Mouse (Mus musculus) regulatory T cell (primary cell): ENCODE results near the gene Atp1b3.

Source experiments
- in situ Hi-C: fragments of 300-600 bp; cut with MboI, MseI; formaldehyde crosslinking; loops from one replicate; pipeline ENCODE4 v1.15.1; 2025; ENCODE audit warnings: high pct_unique_total_duplicates

The Atp1b3 gene

GRCm38 (mm10) chr9:96364141-96364838, at the start of gene Atp1b3:
Gene Atp1b3 (minus strand): TSS chr9:96364442.
- in situ Hi-C loops = no loop called here

- in situ Hi-C loops = no loop called here
These were observed 48.7 kb upstream of the Atp1b3 start for GRCm38 (mm10) chr9:96412821-96413405.

DNA sequence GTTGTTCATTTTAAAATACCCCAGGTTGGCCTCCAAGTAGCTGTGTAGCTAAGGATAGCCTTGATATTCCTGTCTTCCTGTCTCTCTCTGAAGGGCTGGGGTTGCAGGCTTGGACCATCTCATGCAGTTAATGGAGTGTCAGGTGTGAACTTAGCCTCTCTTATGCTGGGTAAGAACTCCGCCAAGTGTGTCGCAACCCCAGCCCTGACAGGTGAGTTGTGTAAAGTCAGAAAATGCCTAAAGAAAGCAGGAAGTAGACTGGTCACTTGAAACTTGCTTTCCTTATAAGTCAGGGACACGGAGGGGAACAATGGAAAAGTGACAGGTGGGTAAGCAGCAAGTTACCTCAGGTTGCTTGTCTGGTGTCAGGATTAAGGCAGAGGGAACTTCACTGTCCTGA, 40.1 kb upstream of the Atp1b3 start:
- in situ Hi-C loops = no loop called here

DNA sequence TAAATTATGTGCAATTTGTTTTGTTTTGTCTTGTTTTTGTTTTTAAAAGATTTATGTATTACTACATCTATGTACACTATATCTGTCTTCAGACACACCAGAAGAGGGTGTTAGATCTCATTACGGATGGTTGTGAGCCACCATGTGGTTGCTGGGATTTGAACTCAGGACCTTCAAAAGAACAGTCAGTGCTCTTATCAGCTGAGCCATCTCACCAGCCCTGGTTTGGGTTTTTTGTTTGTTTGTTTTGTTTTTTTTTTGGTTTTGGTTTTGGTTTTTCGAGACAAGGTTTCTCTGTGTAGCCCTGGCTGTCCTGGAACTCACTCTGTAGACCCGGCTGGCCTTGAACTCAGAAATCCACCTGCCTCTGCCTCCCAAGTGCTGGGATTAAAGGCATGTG, 35.7 kb upstream of the Atp1b3 start:
- in situ Hi-C loops = loop anchor here (5.0 kb wide), 1 partner anchor 37 kb away; no protein-coding TSS in a partner anchor

DNA sequence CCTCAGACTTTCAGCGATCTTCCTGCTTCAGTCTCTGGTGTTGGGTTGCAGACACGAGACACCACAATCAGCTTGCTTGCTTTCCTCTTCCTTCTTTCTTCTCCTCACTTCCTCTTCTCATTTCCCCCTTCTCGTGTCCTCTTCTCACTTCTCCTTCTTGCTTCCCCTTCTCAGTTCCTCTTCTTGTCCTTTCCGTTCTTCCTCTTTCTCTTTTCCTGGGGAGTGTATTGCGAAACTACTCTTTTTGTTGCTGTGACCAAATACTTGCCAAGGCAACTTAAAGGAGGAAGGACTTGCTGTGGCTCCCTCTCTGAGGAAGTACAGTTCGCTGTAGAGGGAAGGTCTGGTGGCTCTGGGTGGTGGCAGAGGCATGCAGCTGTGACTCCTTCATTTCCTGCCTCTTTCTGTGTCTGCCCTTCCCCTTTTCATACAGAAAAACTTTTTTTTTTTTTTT, 35.2 kb upstream of the Atp1b3 start:
- in situ Hi-C loops = loop anchor here (5.0 kb wide), 1 partner anchor 38 kb away; no protein-coding TSS in a partner anchor

- in situ Hi-C loops = loop anchor here (5.0 kb wide), 1 partner anchor 39 kb away; no protein-coding TSS in a partner anchor
These were observed 34.4 kb upstream of the Atp1b3 start for GRCm38 (mm10) chr9:96398614-96399013.

DNA sequence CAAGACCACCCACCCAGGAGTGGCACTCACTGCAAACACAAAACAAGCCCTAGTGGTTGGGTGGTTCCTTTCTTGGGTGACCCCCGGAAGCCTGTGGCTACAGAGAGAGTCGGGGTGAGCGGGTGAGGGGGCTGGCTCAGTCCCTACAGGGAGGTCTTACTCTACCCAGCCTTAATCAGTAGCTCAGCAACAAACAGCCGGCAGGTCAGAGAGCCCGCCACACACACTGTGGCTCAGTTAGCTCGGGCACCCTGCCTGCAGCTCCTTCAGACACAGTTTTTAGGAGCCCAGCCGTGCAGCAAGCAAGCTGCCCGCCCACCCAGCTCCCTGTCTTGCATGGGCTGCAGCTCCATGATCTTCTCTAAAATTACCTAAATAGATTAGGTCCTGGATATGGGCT, 33.9 kb upstream of the Atp1b3 start:
- in situ Hi-C loops = loop anchor here (5.0 kb wide), 1 partner anchor 39 kb away; no protein-coding TSS in a partner anchor

DNA sequence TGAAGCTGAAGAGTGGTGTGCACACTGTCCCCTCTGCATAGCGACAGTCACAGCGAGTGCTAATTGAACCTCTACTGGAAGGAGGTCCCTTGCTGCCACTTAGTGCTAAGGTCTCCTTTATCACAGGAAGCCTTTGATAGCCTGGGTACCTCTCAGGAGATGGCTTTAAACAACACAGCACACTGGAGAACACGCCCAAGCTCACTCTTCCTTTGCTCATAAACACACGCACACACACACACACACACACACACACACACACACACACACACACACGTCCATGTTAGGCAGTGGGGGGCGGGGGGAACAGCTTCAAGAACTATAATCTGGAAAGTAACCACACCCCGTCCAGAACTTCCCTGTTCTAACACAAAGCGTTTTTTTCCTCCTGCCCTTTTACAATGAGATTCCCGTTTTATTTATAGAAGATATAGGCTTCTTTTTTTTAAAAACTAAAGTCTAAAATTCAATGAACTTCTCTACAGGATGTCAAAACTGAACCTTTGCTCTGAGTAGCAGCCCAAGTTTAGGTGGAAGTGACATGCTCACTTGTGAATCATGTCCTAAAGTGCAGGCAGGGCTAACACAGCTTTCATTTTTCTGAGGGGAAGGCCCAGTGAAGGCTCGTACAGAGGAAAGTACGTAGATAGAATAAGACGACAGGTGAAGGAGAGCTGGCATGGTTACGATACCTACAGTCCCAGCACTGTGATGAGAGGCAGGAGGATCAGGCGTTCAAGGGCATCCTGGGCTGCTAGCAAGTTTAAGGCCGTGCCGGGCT, 30.9 kb upstream of the Atp1b3 start:
- in situ Hi-C loops = loop anchor here (5.0 kb wide), 2 partner anchors 38 to 42 kb away; no protein-coding TSS in a partner anchor

DNA sequence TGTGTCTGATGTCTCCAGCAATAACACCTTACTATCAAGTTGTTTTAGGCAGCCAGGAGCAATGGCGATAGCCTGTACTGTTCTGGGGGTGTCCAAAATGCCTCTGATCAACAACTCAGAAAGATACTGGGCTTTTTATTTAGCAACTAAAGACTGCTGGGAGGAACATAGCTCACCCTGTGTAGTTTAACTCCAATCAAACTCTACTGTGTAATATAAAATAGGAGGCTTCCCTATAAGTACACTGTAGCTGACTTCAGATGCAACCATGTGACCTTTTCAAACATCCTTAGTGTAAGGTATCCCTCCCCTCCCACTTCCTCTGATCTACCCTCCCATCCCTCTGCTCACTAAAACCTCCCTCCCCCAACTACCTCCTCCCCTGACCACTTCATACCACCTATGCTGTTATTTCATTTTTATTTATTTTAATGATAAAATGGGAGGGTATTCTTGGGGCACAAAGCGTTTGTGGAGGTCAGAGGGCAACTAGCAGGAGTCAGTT, 29.5 kb upstream of the Atp1b3 start:
- in situ Hi-C loops = loop anchor here (5.0 kb wide), 1 partner anchor 36 kb away; no protein-coding TSS in a partner anchor

DNA sequence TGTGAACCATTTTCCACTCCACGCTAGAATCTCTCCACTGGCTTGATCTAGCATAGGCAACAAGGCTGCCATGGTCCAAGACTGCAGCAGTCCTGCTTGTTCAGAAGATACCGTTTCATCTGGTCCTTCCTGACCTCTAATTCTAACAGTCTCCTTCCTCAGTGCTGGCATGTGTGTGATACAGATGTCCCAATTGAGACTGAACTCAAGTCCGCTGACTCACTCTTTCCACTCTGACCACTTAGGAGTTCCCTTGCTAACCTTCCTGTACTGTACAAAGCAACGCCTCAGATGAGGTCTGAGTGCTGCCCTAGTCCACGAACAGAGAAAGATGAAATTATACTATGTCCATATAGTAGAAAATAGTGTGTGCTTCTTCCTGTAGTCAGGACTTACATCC, 28.9 kb upstream of the Atp1b3 start:
- in situ Hi-C loops = loop anchor here (5.0 kb wide), 1 partner anchor 36 kb away; no protein-coding TSS in a partner anchor

GRCm38 (mm10) chr9:96391921-96392320, 27.7 kb upstream of the Atp1b3 start:
- in situ Hi-C loops = loop anchor here (5.0 kb wide), 1 partner anchor 35 kb away; no protein-coding TSS in a partner anchor

DNA sequence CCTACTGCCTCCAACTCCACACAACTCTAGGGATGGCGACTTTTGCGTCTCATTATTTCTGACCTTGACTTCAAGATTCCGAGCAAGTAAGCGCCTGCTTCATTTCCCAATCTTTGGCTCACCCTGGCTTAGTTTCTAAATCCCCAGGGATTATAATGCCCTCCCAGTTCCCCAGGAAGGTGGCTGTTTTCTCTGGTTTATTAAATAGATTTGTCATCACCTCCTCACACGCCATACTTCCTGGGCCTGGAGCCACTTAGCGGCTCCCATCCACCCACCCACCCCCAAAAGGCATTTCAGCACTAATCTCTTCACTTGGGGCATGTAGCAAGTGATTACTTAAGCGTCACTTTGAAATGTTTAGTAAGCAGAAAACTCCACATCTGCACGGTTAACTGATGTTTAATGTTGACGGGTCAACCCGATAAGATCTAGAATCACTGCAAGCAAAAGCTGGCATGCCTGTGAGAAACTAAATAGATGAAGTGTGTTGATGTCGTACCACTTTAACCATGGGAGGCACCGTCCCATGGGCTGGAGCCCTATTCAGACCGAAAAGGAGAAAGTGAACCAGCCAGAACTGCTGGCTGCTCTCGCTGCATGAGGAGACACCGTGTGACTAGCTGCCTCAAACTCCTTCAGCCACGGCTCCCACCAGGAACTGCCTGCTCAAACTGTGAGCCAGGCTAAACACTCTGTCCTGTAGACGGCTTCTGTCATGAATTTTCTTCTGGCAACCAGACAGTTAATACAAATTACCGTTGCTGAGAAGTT, 19.7 kb upstream of the Atp1b3 start:
- in situ Hi-C loops = no loop called here

DNA sequence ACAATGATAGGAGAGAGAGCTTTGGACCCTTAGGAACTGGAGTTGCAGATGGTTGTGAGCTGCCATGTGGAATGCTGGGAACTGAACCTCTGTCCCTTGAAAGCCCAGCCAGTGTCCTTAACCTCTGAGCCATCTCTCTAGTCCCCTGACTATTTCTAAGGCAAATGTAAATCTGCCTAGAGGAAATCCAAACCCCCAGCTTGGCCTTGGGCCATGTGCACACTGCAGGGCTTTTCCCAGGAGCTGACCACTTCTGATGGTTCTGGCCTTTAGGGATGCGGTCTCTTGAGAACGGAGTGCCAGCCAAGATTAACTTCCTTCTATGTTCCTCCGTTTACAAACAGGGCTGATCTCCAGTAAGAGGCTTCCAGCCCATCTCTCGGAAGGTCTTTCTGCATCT, 18.5 kb upstream of the Atp1b3 start:
- in situ Hi-C loops = no loop called here

DNA sequence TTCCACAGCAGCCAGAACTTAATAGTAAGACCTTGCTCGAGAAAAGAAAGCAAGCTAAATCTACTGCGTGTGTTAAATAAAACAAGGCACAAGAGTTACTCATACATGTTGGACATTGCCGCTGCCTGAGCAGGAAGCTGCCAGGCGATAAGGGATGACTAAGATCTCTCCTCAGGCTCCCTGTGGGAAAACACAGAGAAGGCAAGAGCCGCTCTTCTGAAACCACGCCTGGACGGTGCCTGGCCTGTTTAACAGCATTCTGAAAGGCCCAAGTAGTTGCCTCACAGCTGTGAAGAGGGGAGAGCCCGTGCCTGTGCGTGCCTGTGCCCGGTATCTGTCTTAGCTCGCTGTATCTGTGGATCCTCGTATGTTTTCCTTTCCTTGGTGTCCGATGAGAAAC, 17.2 kb upstream of the Atp1b3 start:
- in situ Hi-C loops = no loop called here

- in situ Hi-C loops = no loop called here
These were observed 15.3 kb upstream of the Atp1b3 start for GRCm38 (mm10) chr9:96379551-96379950.

DNA sequence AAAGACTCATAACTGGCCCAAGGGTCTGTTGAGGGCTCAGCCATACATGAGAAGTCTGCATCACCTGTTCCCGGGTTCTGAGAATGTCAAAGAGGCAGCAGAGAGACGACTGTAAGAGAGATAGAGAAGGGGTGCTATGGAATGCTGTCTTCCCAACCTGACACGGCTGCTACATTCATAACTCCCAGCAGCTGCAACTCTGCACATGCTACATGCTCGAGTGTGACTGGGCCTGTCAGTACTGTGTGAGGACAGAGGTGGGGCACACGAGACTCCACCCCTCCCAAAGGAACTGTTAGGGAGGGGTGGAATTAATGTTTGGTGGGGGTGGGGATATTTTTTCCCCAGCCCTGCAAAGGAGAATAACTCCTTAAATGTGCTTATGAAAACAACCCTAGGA, 14.5 kb upstream of the Atp1b3 start:
- in situ Hi-C loops = no loop called here

DNA sequence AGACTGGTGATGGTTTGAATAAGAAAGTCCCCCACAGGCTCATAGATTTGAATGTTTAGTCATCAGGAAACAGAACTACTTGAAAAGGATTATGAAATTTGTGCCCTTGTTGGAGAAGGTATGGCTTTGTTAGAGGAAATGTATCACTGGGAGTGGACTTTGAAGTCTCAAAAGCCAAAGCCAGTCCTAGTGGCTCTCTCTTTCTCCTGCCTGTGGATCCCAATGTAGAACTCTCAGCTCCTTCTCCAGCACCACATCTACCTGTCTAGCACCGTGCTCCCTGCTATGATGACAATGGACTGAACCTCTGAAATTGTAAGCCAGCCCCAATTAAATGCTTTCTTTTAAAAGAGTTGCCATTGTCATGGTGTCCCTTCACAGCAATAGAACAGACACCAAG, 12.9 kb upstream of the Atp1b3 start:
- in situ Hi-C loops = no loop called here

- in situ Hi-C loops = no loop called here
These were observed 11.6 kb upstream of the Atp1b3 start for GRCm38 (mm10) chr9:96375819-96376218.

DNA sequence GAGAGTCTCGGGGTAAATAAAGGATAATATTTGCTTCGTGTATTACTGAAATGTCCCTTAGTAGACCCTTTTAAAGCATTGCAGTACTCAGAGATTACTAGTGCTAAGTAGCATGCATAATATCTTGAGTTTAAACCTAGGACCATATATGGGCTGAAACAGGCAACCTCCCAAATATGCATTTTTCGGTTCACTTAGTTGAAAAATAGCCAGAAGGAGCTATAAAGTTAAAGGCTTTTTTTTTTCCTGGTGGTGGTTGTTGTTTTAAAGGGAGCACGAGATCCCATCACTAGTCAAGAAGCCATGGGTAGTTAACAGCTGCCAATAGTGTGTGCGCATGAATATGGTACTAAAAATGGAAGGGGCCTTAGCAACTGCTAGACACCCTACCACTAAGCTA, 6.8 kb upstream of the Atp1b3 start:
- in situ Hi-C loops = no loop called here

- in situ Hi-C loops = no loop called here
These were observed 5.6 kb upstream of the Atp1b3 start for GRCm38 (mm10) chr9:96369654-96370384.
